Mouse (Mus musculus) lung, postnatal 0 days (tissue): ENCODE measurements at regions not wholly inside any gene's neighbourhood (a gene's known extent, or its start where the extent isn't known, plus 50 kb on each side); places are given as distances from the start of the nearest gene placed in this dataset.

Experiments
- CTCF ChIP-seq: IDR thresholded peaks from 2 replicates; pipeline ENCODE4 v1.5.1; 2016; ENCODE audit warnings: antibody characterized with exemption, mild to moderate bottlenecking
- EP300 ChIP-seq: IDR thresholded peaks from 2 replicates; pipeline ENCODE4 v1.6.1; 2016; ENCODE audit warnings: antibody characterized with exemption, mild to moderate bottlenecking, control low read depth

GRCm38 (mm10) chr6:100479881-100480280, 191.1 kb downstream of the Shq1 start:
- no peak for TF ChIP-seq EP300
- TF ChIP-seq CTCF, result no peak
